Mouse (Mus musculus) heart, postnatal 14 days (tissue): ENCODE data around the gene Etfrf1. TPM values are rescaled to one million over a fixed set of nuclear protein-coding genes. Genes with fewer than 3 reads are reported as not detected.

Experiments used
- total RNA-seq, 2 experiments: library from RNA; stranded (reverse); gene quantifications; 2 replicates each; pipeline ENCODE4 v1.2.3; 2021

Etfrf1 gene
- total RNA-seq, 2 experiments from 2014 or later, result 109 to 115 TPM

Other genes starting within 250 kb of the Etfrf1 start
- gene Bcat1, start 134.9 kb upstream of the Etfrf1 start, total RNA-seq, result 1 to 10 TPM; 2.2 to 2.5 TPM
- gene Lrmp, start 95.5 kb upstream of the Etfrf1 start, total RNA-seq, result 1 to 10 TPM; 2.2 to 7.0 TPM
- gene Casc1, start 129 bp upstream of the Etfrf1 start, total RNA-seq, result under 1 TPM; 0.76 to 0.86 TPM
- 10 to 100 TPM; 37.6 to 37.9 TPM for gene Kras, start 39.1 kb downstream of the Etfrf1 start, total RNA-seq